Mouse (Mus musculus): ENCODE data around the gene Adgrv1.

The Adgrv1 gene

DNA sequence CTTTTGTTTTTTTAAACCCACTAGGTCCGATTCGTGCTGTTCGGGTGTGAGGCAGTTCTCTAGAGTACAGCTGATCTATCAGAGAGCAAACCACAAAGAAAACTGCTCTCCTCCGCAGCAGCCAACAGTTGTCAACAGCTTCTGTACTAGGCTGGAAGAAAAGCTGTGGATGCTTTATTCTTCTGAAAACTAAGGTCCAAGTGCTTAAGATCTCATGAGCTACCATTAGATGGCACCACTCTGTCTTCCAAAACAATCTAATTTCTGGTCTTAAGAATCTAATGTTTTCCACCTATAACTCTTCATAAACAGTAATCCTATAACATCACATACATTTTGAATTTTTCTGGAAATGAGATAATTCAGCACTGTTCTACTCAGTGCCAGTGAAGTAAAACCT lies 22.6 kb downstream of the Adgrv1 start:
- no peak for DNase-seq (ENCODE audit: low read depth, low spot score)

DNA sequence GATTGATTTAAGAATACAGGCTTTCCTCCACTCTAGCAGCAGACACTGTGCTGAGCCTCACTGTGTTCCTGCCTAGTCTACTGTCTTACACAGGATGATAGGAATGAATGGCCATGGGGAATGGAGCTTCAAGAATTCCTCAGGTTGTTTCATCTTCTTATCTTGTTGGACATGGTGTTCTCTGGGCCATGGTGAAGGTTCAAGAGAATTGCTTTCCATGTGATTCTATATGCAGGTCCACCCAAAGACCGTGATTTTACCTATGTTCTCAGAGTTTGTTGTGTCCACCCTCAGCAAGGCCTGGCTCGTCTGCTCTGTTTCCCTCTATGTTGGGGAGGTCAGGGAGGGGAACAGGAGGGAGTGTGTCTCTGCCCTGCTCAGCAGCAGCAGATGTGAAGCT lies 26.0 kb downstream of the Adgrv1 start:
- DNase-seq (ENCODE audit: low read depth, low spot score): no peak

DNA sequence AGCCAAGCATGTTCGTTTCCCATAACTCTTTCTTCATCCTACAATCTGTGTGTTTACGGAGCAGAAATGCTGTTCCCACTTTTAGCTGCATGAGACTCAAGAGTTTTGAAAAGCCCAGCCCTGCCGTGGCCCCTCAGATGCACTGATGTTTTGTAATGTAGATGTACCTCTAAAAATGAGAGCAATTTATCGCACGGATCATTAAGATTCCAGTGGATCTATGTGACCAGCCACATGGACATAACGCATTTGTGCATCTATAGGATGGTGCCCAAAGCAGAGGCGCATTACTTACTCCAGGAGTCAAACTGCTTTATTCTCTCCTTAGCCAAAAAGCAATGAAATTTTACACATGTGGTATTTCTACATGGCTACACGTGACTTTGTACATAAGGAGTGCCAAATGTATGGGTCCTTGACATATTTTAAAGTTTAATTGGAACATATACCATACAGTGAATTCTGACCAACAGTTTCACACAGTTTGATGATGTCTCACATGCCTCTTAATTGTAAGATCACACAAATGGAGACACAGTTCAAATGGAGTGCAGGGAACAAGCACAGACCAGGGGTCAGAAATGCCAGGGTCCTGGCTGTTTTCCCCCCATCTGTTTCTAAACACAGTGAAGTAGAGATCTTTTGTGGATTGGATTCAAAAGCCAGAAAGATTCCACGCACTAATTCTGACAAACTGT lies 35.9 kb downstream of the Adgrv1 start:
- DNase-seq (ENCODE audit: low read depth, low spot score): no peak

DNA sequence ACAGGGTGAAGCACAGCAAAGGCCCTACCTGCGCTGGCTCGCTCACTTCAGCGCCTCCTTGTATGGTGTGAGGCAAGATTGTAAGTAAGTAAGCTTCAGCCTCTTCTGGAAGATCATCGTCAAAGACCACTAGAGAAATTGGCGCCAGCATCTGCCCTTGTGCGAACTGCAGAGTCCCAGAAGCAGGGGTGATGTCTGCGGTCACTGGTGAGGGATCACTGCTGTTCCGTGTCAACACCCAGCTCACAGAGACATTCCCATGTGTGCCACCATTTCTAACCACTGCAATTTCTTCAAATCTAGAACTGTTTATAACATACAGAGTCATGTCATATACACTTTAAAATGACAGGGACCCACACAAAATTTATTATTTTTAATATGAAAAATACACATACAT lies 54.3 kb downstream of the Adgrv1 start:
- DNase-seq (ENCODE audit: low read depth, low spot score): no peak

DNA sequence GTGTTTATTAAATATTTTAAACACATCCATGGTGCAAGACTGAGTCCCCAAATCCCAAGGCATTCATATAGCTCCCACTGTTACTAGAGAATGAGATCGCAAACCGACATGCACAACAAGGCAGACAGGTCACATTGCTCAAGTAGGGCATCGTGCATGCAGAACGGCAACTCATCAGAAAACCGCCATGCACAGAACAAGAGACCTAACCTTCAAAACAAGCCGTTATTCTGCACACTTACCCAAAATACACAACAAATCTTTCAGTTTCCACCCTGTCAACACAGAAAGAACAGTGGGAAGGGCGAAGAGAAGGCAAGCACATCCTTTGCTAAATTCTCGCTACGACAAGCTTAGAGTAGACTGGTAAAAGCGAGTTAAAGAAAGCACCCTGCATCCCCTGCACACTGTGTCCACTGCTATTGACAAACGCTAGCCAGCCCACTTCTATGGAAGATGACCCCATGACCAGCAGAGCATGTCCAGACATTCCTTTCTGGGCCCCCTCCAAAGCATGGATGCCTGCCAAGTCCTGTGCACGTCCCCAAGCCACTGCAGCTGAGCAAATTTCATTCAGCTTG lies 62.6 kb downstream of the Adgrv1 start:
- DNase-seq (ENCODE audit: low read depth, low spot score): no peak

DNA sequence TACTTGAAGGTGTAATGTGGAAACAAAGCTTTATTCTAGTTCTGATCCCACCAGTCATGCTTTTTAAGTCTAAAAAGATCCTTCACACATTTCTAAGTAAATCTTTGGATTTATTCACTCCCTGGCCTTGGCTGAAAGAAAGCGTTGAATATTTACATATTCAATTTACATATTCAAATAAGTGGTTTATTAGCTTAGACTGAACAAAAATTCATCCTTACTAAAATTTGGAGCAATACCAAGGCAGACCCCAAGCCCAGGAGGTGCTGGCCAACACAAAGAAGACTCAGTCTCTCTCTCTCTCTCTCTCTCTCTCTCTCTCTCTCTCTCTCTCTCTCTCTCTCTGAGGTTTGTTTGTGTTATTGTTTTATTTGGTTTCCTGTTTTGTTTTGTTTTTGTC lies 82.9 kb downstream of the Adgrv1 start:
- DNase-seq (ENCODE audit: low read depth, low spot score): no peak

DNA sequence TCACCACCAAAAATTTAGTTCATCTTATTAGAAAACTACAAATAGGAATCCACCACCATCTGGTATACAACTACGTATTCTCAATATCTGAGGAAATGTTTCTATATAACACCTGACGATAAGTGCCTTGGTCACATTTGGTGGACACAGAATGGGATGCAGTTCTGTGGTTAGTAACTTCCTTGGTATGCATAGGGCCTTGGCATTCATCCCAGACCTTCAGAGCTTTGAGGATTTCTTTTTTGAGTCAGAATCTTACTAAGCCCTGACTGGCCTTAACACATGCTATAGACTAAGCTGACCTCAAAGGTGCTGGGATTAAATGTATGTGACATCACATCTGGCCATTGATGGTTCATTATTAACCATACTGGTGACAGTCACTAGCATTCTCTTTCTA lies 98.0 kb downstream of the Adgrv1 start:
- no peak for DNase-seq (ENCODE audit: low read depth, low spot score)

DNA sequence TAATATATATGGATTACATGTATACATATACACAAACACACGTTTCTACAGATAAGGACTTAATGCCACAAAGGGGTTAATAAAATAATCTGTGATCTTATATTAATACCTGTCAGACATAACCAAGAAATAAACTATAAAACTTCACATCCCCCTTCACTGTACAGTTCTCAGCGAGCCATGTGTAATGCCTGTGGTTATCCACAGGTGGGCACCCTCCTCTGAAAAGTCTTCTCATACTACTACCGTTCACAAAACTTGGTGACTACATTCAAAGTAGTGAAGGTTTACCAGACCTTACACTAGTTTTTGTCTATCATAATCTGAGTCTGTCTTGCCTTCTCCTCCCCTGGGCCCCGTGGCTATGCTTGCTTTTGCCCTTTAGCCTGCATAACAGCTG lies 106.3 kb downstream of the Adgrv1 start:
- no peak for DNase-seq (ENCODE audit: low read depth, low spot score)

DNA sequence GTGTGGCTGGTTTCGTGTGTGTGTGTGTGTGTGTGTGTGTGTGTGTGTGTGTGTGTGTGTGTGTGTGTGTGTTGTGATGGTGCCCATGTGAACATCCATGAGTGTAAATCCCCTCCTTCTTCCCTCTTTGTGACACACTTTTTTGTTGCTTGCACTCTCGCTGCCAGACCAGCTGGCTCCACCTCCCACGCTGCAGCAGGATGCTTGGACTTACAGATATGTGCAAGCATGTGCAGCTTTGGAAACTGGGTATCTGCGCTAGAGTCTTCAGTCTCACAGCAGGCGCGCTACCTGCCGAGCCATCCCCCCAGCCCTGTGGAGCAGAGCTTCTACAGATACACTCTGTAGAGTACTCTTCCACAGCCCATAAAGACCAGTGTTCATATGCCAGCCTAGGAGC lies 122.8 kb downstream of the Adgrv1 start:
- no peak for DNase-seq (ENCODE audit: low read depth, low spot score)

DNA sequence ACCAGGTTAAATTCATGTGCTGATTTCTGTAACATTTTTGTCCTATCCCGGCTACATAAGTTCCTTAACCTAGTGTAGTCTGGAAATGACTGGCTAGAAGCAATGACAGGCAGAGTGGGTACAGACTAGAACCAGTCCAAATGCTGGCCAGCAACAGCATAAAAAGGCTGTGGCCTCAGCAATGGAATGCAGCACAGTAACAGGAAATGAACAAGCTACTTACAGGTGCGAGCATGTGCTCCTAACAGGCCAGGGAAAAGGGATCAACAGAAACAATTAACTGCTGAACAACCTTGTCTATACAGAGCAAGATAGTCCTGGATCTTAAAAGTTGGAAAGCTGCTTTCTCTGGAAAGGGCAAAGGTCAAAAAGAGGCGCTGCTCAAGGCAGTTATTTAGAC lies 135.9 kb downstream of the Adgrv1 start:
- DNase-seq (ENCODE audit: low read depth, low spot score): no peak

DNA sequence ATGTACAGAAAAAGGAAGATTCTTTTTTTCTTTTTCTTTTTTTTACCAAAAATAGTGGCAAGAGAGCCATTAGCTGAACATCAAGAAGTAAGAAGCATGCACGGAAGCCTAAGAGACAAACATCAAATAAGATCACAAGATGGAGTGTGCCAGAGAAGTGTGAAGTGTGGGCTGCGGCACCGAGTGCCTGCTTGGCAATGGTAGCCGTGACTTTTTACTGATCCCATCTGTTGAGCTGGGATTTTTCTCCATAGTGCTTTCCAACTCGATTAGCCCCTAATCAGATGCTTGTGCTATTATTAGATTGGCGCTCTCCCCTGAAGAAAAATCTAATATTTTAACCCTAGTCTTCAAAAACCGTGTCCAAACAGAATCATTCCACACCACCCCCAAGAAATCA lies 141.0 kb downstream of the Adgrv1 start:
- DNase-seq (ENCODE audit: low read depth, low spot score): peak; percentile 22

DNA sequence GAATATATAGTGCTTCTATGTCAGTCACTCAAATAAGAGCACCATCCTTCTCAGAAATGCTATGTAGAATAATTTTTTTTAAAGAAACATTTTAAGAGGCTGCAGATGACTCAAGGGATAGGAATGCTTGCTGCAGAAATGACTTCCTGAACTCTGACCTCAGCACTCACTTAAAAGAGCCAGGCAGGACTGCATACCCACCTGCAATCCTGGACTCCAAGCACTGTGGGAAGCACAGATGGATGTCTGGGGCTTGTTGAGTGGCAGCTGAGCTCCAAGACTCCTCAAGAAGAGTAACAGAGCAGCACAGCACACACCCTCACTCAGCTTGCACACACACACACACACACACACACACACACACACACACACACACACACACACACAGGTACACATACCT lies 146.0 kb downstream of the Adgrv1 start:
- DNase-seq (ENCODE audit: low read depth, low spot score): no peak

DNA sequence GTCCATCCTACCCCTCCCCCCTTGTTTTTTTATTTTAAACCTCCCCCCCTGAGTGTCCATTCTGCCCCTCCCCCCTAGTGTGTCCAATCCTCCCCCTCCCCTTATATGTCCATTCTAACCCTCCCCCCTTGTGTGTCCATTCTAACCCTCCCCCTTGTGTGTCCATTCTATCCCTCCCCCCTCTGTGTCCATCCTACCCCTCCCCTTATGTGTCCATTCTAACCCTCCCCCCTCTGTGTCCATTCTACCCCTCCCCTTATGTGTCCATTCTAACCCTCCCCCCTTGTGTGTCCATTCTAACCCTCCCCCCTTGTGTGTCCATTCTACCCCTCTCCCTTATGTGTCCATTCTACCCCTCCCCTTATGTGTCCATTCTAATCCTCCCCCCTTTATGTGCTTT lies 159.2 kb downstream of the Adgrv1 start:
- DNase-seq (ENCODE audit: low read depth, low spot score): no peak

DNA sequence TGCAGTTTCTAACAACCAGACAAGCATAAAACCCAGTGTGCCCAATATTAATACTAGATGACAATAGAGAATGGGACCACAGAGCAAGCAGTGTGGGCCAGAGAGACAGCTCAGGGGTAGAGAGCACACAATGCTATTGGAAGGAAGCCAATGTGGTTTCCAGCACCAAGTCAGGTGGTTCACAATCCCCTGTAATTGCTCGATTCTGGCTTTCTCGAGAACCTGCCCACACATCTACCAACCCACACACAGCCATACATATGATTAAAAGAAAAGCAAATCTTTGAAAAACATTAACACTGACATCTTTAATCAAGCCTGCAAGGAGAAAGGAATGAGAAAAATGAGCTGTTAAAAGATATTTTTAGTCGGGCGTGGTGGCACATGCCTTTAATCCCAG lies 166.3 kb downstream of the Adgrv1 start:
- no peak for DNase-seq (ENCODE audit: low read depth, low spot score)

DNA sequence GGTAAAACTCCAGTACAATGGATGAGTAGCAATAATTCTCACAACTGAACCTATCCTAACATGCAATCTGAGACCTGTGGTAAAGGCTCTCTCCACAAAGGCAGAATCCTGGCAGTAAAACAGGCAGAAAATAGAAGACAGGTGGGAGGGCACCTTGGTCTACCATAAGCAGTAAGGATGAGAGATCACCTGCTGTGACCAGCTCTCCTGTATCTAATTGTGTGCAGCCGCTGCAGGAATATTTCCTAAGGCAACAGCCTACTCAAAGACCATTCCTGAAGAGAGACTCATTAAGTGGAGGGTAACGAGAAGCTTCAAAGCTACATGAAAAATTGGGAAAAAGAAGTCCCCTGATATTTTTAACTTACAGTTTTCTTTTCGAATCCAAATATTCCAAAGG lies 167.2 kb downstream of the Adgrv1 start:
- no peak for DNase-seq (ENCODE audit: low read depth, low spot score)

DNA sequence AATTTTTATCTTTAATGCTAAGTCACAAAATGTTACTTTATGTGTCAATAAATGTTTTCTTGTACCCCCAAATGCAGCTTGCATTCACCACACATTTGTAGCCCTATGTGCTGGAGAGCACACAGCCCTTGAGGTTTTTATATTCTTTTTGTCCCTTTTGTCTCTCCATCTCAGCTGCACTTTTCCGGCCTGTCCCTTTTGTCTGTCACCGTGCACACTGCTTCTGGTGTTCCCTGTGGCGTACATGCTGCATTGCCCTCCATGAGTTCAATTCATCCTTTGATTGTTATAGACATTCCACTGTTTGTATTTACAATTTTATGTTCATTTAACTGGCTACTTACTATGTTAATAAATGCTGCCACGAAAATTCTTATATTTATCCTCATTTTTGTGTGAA lies 183.3 kb downstream of the Adgrv1 start:
- no peak for DNase-seq (ENCODE audit: low read depth, low spot score)

DNA sequence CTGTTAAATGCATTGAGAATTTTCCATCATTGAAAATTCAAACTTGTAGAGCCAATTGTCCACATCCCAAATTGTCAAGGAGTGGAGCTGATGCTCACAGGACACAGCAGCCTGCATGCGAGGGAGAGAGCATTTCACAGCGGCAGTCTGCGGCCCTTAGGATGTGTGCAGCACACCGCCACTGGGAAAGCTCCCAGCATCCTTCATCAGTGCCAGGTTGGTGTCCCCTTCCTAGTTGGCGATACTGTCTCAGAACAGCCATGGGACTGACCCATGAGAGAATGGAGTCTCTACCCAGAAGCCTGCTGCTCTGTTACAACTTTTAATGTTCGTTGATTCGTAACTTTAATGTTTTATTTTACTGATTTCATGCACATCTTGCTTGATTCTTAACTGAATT lies 183.8 kb downstream of the Adgrv1 start:
- no peak for DNase-seq (ENCODE audit: low read depth, low spot score)

DNA sequence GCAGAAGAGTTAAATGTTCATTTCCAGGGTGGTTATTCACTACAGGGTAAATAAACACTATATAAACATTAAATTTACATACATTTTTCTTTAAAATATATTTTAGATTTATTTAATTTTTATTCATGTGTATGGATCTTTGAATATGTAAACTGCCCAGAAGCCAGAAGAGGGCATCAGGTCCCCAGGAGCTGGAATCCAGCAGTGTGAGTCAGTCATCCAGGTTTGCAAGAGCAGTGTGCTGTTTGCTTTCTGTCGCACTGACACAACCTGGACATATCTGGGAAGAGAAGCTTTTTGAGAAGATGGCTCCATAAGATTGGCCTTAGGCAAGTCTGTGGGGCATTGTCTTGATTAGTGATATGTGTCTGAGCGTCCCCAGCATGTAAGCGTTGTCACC lies 191.5 kb downstream of the Adgrv1 start:
- no peak for DNase-seq (ENCODE audit: low read depth, low spot score)

DNA sequence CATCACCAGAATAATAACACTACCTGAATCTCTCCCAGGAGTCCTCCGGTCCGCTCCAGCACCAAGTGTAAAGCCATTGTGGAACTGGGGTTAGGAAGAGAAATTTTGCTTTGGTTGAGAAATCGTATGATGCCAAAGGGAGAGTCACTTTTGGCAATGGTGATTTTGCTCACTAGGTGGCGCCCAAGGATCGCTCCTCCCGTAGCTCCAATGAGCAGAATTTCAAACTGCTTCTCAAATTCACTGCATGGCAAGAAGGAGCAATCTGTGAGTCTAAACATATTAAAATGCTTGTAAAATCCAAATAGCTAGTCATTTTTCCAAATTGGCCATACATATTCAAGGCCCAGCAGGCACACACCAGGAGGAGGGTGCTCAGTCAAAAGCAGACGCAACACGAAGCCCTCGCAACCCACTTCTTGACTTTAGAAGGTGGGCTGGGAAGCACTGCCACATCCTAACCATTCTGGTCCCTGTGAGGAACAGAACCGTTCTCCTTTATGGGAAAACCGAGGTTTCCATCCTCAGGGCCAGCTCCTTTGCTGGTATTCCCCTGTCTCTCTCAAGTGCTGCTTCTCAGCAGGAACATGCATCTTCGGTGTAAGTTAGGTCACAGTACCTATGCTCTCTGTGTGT lies 193.4 kb downstream of the Adgrv1 start:
- DNase-seq (ENCODE audit: low read depth, low spot score): peak; percentile 60

DNA sequence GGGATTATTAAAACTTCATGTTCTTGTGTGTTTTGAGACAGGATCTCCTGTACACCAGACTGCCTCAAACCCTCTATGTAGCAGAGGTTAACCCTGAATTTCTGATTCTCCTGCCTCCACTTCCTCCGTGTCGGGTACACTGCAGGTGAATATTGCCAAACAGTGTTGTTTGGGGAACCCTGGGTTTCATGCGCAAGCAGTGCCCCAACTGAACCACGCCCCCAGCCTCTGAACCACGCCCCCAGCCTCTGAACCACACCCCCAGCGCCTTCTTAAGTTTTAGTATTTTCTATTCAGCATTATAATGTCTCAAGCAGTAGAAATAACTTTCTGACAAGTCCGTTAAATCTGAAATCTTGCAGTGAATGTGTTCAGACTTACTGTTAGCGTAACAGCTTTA lies 195.9 kb downstream of the Adgrv1 start:
- DNase-seq (ENCODE audit: low read depth, low spot score): no peak

DNA sequence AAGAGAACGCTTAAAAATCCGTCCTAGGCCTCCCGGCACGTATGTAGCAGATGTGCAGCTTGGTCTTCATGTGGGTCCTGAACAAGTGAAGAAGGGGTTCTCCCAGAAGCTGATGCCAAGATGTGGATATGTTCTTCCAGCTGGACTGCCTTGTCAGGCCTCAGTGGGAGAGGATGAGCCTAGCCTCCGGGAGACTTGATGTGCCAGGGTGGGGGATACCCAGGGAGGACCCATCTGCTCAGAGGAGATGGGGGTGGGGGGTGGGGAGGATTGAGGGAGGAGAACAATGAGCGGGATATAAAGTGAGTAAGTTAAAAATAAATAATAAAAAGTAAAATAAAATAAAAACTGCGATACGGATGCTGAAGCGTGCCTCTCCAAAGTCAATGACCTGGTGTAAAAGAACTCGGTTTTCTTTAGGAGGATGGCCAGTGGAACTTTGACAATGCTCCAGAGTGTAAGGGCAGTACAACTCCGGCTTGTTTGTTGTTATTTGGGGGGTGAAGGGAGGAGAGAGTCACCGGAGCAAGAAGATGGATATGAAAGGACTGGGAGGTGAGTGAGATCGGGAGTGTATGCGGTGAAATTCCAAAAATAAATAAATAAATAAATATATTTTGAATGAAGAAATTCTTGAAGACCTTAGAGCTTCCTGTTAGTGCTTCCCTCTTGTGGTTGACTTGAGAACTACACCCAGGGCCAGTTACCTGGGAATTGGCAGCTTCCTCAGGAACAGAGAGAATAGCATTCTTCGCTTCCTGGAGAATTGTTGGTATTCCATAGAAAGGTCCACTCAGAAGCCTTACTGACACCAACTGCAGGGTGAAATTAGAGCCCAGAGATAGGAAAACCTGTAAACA lies 205.8 kb downstream of the Adgrv1 start:
- DNase-seq (ENCODE audit: low read depth, low spot score): no peak

DNA sequence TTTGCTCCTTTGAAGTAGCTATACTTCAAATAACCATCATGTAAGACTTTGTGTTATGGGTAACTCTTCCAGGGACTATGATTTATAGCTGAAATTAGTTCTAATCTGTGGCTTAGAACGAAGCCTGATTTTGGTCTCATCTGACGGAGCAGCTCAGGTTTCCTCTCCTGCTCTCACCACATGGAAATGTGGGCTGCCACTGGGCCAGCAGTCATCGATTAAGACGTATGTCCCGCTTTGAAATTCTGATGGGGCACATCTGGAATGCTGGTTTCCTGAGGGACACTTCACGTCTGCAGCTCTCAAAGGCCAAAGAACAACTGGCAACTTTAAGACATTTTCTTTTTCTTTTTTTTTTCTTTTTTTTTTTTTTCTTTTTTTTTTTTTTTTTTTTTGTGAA lies 207.8 kb downstream of the Adgrv1 start:
- DNase-seq (ENCODE audit: low read depth, low spot score): no peak

DNA sequence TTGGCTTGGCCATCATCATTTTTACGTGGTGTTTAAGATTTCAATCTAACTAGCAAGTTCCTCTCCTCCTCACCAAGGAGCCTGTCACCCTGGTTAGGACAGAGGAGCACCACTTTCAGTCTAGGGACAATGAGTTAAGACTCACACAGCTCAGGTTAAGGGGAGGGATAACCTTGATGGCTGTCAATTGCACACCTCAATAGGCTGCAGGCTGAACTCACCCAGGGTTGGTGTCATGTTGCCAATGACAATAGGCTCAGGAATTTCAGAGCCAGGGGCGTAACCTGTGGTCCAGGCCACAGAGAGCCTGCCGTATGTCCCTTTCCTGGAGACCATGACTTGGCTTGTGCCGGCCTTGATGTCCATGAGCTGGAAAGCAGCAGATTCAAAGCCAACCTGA lies 209.0 kb downstream of the Adgrv1 start:
- DNase-seq (ENCODE audit: low read depth, low spot score): no peak

Data from brain, embryonic 18.5 days (tissue).